Mouse (Mus musculus) bone marrow, adult 2 months (tissue): ENCODE data around the gene Plk3.

Experiments used
- CTCF ChIP-seq: fragments of 200-500 bp; IDR thresholded peaks from 2 replicates; pipeline ENCODE4 v1.5.1; 2011; ENCODE audit warnings: low read length, control low read depth; ENCODE audit not compliant: control insufficient read depth, insufficient read depth
- POLR2A ChIP-seq: fragments of 200-500 bp; IDR thresholded peaks from 2 replicates; pipeline ENCODE4 v1.6.1; 2011; ENCODE audit warnings: low read depth, mild to moderate bottlenecking, control low read depth, low read length, borderline replicate concordance; ENCODE audit not compliant: control insufficient read depth

DNA sequence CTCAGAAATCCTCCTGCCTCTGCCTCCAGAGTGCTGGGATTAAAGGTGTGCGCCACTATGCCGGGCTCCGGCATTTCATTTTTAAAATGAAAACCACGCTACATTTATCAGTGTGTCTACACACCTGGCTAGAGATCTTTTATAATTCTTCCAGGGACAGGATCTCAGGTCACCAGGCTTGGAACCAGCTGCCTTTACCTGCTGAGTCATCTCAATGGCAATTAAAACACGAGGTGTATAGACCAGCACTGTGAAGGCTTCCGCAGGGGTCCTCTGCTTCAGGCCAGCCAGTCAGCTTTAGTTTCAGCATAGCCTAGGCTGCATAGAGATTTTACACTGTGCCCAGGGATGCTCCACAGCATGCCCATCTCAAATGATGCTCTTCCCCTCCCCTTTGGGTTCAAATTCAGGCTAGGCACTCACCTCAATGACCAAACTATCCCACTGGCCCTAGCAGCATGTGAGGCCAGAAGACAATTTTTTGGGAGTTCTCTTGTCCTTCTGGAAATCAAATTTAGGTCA is 16.5 kb upstream of the Plk3 start:
- TF ChIP-seq POLR2A (no peak), CTCF (no peak)
